Mouse (Mus musculus) liver, adult 2 months (tissue): ENCODE data around the gene Slc4a8.
"Not testable (repeated sequence)": the region's sequence is repeated elsewhere in the genome, so short reads cannot be mapped to it uniquely, and the experiment has no call there.

Experiments used
- CTCF ChIP-seq: fragments of 200-500 bp; IDR thresholded peaks from 2 replicates; pipeline ENCODE4 v1.5.1; 2011; ENCODE audit warnings: low read depth, low read length, control low read depth
- POLR2A ChIP-seq: fragments of 200-500 bp; IDR thresholded peaks from 2 replicates; pipeline ENCODE4 v1.6.1; 2011; ENCODE audit warnings: low read length, control low read depth; ENCODE audit not compliant: insufficient read depth; ENCODE audit errors: extremely low read depth

DNA sequence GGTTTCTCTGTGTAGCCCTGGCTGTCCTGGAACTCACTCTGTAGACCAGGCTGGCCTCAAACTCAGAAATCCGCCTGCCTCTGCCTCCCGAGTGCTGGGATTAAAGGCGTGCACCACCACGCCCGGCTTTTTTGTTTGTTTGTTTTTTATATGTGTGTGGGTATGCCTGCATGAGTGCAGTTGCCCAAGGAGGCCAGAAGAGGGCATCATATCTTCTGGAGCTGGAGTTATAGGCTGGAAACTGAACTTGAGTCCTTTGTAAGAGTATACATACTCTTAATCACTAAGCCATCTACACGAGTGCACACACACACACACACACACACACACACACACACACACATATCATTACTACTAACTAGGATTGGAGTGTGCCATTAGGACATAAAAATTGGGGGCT, 12.3 kb downstream of the Slc4a8 start:
- TF ChIP-seq CTCF, POLR2A: not testable (repeated sequence)
